Mouse (Mus musculus): ENCODE data around the gene Cyb561a3.
"Not testable (repeated sequence)": the region's sequence is repeated elsewhere in the genome, so short reads cannot be mapped to it uniquely, and the experiment has no call there.

- TF ChIP-seq CTCF (conservative IDR thresholded peaks at IDR 0.05; ENCODE audit: insufficient read depth, insufficient read length, low read depth, low read length); POLR2A (IDR thresholded peaks at IDR 0.05; ENCODE audit: low read depth, low read length): not testable (repeated sequence)
These were observed 19.1 kb upstream of the Cyb561a3 start for GRCm38 (mm10) chr19:10557837-10558375.
